Mouse (Mus musculus): ENCODE measurements around the gene Ubac1.

DNA sequence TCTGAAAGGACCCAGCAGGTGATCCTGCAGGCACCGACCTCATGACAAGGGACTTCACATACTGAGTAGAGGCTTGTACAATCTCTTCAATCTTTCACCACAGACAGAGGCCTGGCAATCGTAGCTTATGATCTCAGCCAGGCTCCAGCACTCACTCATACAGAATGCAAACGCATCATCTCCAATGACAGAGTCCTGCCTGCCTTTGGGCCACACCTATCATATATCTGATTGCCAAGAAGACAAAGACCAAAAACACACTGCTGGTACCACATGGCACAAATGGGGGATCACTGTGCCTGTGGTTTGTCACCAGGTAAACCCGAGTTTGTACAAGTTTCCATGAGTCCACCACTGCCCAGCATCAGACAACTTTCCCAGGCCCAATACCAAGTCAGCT is 4.2 kb downstream of the Ubac1 start:
- no peak for TF ChIP-seq CTCF (IDR thresholded peaks at IDR 0.05; ENCODE audit: borderline replicate concordance, insufficient read depth, low read depth, low read length)
- no peak for TF ChIP-seq POLR2A (IDR thresholded peaks at IDR 0.05; ENCODE audit: borderline replicate concordance, insufficient read depth, low read length)
